Comparison of ENCODE assay signal across 15 mouse cellular contexts in the genomic region with DNA sequence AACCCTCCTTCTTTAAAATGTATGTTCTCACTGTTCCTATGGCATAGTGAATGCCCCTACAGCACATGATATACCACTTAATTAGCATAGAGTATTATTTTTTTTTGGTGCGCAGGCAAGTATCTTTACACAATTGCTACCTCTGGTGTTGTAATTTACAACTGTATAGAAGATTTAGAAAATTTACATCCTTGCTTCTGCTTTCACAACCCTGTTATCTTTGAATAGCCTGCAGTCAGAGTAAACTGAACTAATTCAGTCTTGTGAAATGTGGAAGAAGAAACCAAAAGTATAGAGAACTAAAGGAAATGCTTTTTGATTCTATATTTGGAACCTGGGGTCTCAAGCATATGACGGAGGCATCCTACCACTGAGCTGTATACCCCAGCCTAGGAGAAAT.
"Had no signal": no experiment of that assay in that cellular context is flagged by ENCODE, and none has a peak within 500 bp of the region (broad histone marks: within the 10 kb centered on the region; RNA-seq: fewer than 3 reads in every experiment).

No protein-coding gene starts in this region.

- H3K9ac ChIP-seq: liver, embryonic 13.5 days; lung, embryonic 14.5 days had no signal

- H3K4me1 ChIP-seq: liver, embryonic 13.5 days had no signal

- H3K9me3 ChIP-seq: liver, embryonic 13.5 days had no signal

- H3K4me3 ChIP-seq: liver, embryonic 13.5 days had no signal

- H3K36me3 ChIP-seq: liver, embryonic 13.5 days had no signal

- ATAC-seq: lung, postnatal 0 days had no signal

- DNase-seq: kidney, adult 9 months; kidney, postnatal 14 days; kidney, postnatal 4 days; layer of hippocampus, adult 9-11 months; liver, embryonic 13.5 days; lung, embryonic 14.5 days; midbrain, embryonic 14.5 days; right cerebral cortex, adult 18-20 months; right cerebral cortex, postnatal 14 days; spleen, adult 18-20 months; thymus, adult 18-20 months; thymus, postnatal 36 days had no signal

- H3K27ac ChIP-seq: liver, embryonic 13.5 days; macrophage had no signal

- H3K27me3 ChIP-seq: liver, embryonic 13.5 days had no signal

- H3K4me2 ChIP-seq: liver, embryonic 13.5 days; lung, embryonic 14.5 days; midbrain, embryonic 11.5 days had no signal
